Mouse (Mus musculus) small intestine, adult 10 weeks (tissue): ENCODE data around the gene Atp6ap1. TPM values are rescaled to one million over a fixed set of nuclear protein-coding genes. Genes with fewer than 3 reads are reported as not detected.

Experiments
- polyA plus RNA-seq: library from polyadenylated mRNA; stranded (reverse); fragments of 350-450 nt; fragmentation: Illumina TruSeq; extraction: RNeasy Lipid Tissue Mini Kit (QIAGEN cat#74804); gene quantifications from one replicate; pipeline ENCODE4 v1.2.3, GENCODE M21; 2014; ENCODE audit warnings: low replicate concordance

The Atp6ap1 gene
- polyA plus RNA-seq = 90.9 TPM

DNA sequence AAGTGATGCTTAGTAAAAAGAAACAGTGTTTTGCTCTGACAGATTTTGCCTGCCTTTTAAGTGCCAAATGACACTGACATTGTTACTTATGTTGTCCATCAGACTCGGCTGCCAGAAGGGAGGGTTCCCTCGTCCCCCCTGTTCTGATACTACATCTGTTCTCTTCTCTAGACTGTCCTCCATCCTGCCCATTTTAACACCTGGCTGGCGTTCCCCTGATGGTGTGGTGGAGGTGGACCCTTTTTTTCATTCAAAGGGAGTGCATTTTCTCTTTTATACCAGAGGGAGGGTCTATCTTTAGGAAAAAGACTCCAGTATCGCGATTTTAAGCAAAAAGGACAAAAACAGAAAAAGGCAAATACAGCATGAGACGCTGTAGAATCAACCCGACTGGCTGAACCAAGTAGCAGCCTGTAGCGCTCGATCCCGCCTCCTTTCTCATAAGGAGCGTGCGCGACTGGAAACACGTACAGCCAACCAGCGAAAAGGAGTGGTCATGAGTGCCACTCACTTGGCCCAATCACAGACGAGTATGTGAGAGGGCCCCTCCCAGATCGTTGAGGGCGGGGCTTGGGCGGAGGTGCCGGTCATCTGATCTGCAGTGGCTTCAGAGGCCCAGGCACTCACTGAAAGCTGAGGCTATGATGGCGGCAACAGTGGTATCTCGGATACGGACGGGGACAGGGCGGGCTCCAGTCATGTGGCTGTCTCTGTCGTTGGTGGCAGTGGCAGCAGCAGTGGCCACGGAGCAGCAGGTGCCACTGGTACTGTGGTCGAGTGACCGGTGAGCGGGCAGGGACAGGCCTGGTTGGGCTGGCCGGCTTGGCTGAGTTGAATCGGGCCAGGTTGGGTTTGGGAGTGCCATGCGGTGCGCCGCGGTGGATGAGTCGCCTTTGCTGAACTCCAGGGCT is at the start of gene Atp6ap1:
TSS of gene Atp6ap1 (plus strand) at position 560 of the 911 bp plus-strand sequence.

DNA sequence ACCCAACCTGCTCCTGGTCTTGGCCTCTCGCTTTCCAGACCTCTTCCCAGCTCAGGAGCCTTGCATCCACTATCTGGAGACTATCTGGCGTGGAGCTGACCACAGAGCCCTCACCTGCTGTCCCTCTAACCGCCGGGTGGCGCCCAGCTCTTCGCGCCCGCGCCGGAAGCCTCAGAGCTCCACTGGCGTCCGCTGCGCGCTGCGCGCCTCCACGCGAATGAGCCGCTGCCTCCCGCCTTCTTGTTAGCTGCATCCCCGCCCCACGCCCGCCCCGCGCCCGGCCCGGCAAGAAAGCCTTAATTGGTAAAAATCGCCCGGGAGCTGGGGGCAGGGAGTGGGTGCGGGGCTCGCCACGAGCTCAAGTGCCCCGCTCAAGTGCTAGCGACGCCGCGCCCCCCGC is 47.3 kb upstream of the Atp6ap1 start, which contains the start of gene Flna:
TSS of gene Flna (minus strand) at position 206 of the 400 bp plus-strand sequence.

DNA sequence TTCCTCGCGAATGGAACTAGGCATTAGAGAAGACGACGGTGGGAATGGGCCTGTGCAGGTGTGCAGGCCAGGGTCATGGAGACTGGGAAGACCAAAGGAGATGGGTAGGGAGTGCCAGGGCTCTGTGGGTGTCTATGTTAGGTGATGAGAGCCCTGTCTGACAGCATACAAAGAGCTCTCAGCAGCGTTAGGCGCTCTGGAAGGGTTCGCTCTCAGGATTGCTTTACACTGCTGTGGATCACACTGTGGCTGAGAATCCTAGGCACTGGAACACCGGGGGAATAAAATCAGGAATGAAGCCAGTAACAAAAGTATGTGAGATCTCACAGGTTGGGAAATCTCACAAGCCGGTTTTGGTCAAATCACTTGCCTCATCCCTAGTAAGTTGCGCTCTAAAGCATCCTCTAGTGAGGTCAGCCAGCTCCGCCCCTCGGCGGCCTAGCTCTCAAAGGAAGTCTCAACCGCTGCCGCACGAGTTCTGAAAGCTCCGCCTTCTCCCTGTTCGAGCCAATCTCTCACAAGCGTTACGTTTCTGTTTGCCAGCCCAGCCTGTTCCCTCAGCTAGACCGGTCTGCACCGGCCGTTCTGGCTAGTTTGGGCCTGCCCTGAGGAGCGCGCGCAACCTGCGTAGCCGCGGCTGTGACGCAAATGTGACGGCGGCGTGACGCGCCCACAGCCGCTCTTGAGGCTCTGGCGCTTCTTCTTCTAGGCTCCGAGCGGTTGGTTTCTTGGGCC is 42.6 kb upstream of the Atp6ap1 start, which contains the start of gene Emd:
TSS of gene Emd (plus strand) at position 535 of the 735 bp plus-strand sequence.

DNA sequence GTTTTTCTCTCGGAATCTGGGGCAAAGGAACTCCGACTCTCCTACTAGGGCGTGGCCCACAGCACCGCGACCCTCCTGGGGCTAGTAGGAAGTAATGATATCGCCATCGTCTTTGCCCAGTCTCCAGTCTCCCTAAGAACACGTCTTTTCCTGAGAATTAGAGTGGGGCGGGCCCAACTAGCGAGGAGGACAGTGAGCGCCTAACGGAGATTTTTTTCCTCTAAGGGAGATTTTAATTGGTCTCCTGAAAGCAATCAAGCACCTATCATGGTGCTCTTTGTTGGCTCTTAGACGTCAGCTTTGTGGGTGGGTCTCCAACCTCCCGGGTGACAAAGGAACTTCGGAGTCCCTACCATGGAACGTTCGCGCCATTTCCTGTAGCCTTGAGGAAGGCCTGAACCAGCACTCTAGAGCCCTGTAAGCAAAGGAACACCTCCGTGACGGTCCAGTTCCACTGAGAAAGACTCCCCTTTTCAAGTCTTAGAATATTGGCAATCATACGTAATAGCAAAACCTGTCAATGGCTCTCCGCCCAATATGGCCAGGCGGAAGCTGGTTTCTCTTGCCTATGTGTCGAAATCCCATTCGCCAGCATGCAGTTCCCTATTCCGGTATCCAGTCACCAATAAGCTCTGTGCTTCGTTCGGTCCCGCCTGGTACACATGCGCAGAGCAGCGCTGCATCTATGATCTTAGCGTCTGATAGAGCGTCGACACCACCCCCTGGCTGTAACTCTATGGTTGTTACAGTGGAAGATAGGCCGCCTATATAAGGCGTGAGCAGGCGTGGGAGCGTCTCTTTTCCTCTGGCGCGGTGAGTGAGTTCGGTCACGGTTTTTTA is 26.6 kb upstream of the Atp6ap1 start, which contains the start of gene Rpl10:
TSS of gene Rpl10 (plus strand) at position 751 of the 840 bp plus-strand sequence.

DNA sequence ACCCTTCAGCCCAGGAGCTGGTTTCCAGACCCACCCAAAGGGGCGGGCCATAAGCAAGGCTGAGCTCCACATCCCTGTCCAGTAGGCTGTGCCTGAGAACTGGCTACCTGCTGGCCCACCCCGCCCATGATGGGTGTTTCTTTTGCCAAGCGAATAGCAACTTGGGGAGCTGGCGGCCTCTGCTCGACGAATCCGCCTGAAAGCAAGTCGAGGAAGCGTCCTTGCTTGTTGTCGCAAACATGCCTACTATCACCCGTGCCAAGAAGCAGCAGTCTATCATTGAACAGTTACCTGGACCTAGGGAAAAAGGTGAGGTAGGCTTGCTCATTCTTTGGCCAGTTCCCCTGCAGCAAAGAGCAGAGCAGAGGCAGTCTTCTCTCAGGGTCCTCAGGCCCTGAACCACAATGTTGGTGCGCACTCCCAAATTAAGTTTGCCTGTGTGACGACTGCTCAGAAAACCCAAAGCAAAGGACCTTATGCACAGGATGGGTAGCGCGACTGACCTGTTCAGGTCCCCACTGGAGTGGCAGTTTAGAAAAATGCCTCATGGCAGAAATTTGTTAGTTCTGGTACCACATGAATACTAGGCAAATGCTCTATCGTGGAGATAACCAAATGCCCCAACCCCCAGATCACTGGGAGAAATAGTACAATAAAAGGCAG is 15.0 kb upstream of the Atp6ap1 start, which contains the start of the genes Taz and Dnase1l1:
TSS of gene Taz (plus strand) at position 181 of the 663 bp plus-strand sequence.
TSS of gene Dnase1l1 (minus strand) at position 606 of the 663 bp plus-strand sequence.

DNA sequence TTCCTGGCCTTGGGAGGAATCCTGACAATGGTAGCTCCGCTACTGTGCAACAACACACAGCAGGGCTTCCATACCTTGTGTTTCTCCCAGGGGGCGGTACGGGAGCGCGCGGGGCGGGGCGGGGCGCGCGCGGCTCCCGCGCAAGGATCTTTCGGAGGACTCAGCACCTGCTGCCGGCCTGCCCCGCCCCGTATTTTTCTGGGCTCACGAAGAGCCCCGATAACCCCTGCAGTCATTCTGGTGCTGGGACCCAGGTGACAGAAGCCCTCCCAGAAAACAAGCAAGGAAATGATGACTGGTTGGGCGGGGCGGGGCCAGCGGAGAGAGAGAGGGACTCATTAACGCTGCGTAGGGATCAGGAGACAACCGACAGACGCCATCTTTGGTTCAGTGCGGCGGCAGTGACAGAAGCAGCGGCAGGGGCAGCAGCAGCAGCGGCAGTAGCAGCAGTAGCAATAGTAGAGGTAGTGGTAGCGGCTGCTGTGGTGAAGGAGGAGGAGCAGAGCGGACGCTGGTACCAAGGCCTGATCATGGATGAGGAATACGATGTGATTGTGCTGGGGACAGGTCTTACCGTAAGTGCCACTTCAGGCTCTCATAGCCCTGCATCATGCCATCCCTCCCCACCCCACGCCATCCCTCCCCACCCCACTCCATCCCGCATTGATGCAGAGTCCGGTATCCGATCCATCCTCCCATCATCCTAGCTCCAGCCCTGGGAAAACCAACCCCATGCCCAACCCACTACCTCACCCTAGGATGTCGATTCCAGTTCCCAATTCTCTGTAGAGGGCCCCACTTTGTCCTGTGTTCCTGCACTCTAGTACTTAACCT is 8.2 kb downstream of the Atp6ap1 start, which contains the start of gene Gdi1:
TSS of gene Gdi1 (plus strand) at position 132 of the 834 bp plus-strand sequence.

DNA sequence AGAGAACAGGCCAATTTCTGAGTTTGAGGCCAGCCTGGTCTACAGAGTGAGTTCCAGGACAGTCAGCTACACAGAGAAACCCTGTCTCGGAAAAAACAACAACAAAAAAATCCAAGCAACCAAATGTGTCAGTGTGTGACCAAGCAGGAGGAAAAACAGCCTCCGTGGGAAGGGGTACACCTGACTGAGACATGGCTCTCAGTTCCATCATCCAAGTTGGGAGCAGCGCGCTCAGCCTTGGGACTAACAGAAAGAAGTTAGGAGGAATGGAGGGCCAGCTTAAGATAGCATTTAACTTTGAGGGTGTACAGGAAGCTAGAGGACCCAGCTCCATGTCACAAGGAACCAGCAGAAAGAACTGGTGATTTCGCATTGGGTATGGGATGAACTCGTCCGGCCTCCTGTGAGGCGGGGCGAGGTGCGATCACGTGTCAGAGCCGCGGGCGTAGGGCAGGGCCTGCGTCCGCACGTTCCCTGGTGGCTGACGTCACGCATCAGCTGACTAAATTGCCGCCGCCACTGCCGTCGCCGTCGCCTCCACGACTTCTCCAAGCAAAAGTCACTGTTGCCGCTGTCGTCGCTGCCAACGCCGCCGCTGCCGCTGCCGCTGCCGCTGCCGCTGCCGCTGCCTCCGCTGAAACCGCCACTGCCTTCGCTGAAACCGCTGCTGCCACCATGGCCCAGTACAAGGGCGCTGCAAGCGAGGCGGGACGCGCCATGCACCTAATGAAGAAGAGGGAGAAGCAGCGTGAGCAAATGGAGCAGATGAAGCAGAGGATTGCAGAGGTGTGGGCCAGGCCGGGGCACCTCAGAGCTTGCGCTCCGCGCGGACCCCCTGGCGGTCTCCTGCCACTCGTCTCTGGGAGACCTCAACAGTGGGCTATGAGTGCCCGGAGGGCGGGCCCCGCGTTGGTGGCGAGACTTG is 15.9 kb downstream of the Atp6ap1 start, which contains the start of gene Fam50a:
TSS of gene Fam50a (plus strand) at position 494 of the 925 bp plus-strand sequence.

DNA sequence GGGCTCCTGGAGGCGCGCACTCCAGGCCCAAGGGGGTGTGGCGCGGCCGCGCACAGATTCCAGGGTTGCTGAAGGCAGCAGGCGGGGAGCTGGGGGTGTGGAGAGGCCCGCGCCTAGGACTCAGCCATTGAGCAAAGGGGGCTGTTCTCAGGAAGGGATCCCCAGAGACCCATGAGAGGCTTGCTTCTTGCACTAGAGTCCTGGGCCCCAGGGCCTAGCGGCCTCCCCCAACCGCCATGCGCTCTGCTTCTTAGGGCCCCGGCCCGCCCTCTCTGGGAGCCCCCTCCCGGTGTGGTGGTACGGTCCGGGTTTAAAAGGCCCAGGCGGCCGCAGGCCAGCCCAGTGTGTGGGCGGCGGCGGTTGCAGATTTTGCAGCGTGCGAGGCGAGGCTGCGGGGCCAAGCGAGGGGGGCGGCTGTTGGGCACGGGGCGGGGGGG is 31.8 kb downstream of the Atp6ap1 start, which contains the start of gene Plxna3:
TSS of gene Plxna3 (plus strand) at position 342 of the 437 bp plus-strand sequence.

DNA sequence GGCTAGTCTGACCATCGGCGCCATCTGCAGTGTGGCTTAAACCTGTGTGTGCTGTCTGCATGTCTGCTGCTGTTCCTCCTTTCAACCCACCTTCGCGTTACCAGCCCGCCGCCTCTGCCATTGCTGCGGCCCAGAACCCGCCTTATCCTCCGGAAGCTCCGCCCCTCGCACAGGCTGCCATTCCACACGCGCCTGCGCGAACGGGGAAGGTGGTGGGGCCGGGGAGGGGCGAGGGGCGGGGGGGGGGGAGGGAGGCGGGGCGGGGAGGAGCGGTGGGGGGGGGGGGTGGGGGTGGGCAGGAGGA is 56.5 kb downstream of the Atp6ap1 start, which contains the start of gene Lage3:
TSS of gene Lage3 (minus strand) at position 152 of the 304 bp plus-strand sequence.

Other genes with a start within 250 kb of the Atp6ap1 start
- gene Opn1mw, start 169.6 kb upstream of the Atp6ap1 start, polyA plus RNA-seq = not detected
- gene Mecp2, start 161.7 kb upstream of the Atp6ap1 start, polyA plus RNA-seq = 10.2 TPM
- gene Tex28, start 129.3 kb upstream of the Atp6ap1 start, polyA plus RNA-seq = not detected
- gene Tktl1, start 119.8 kb upstream of the Atp6ap1 start, polyA plus RNA-seq = not detected
- gene Flna, start 47.3 kb upstream of the Atp6ap1 start, polyA plus RNA-seq = 16.9 TPM
- gene Emd, start 42.4 kb upstream of the Atp6ap1 start, polyA plus RNA-seq = 23.2 TPM
- gene Rpl10, start 26.3 kb upstream of the Atp6ap1 start, polyA plus RNA-seq = 610 TPM
- gene Taz, start 15.2 kb upstream of the Atp6ap1 start, polyA plus RNA-seq = 48.9 TPM
- 52.9 TPM for gene Dnase1l1, start 14.8 kb upstream of the Atp6ap1 start, polyA plus RNA-seq
- 81.7 TPM for gene Gdi1, start 7.9 kb downstream of the Atp6ap1 start, polyA plus RNA-seq
- 4.8 TPM for gene Fam50a, start 15.9 kb downstream of the Atp6ap1 start, polyA plus RNA-seq
- 0.63 TPM for gene Plxna3, start 32.0 kb downstream of the Atp6ap1 start, polyA plus RNA-seq
- gene Lage3, start 56.5 kb downstream of the Atp6ap1 start, polyA plus RNA-seq = 7.2 TPM
- 27.4 TPM for gene Ubl4a, start 76.1 kb downstream of the Atp6ap1 start, polyA plus RNA-seq
- gene Slc10a3, start 76.3 kb downstream of the Atp6ap1 start, polyA plus RNA-seq = 6.6 TPM
- 3.7 TPM for gene Fam3a, start 96.2 kb downstream of the Atp6ap1 start, polyA plus RNA-seq
- 32.8 TPM for gene Ikbkg, start 96.2 kb downstream of the Atp6ap1 start, polyA plus RNA-seq
- gene G6pdx, start 132.1 kb downstream of the Atp6ap1 start, polyA plus RNA-seq = 8.9 TPM
- not detected for gene Gm6880, start 184.3 kb downstream of the Atp6ap1 start, polyA plus RNA-seq